11 mouse cellular contexts compared by ENCODE assay signal in genomic region chr13:38407611-38408315, GRCm38 (mm10).
DNase-seq lines count a peak whose midpoint lies in the region; ATAC-seq and TF ChIP-seq lines count a peak whose summit lies in the region.
"Had no signal": no experiment of that assay in that cellular context is flagged by ENCODE, and none has a peak within 500 bp of the region (broad histone marks: within the 10 kb centered on the region; RNA-seq: fewer than 3 reads in every experiment).

No protein-coding gene starts in this region.

- ATAC-seq in forebrain, embryonic 13.5 days = peak; percentile 34; the same call in 1 of the 2 replicates

- peaks cover 10% of the 10 kb centered on the region for H3K4me1 ChIP-seq in forebrain, embryonic 13.5 days
- H3K4me1 ChIP-seq in forebrain, embryonic 10.5 days = peaks cover 27% of the 10 kb centered on the region
- H3K4me1 ChIP-seq in cerebellum, adult 2 months (ENCODE audit: control insufficient read depth, insufficient read depth, low read length) = peaks cover 3% of the 10 kb centered on the region

- no peak for TF ChIP-seq POLR2A in cerebellum, adult 2 months (IDR thresholded peaks at IDR 0.05; ENCODE audit: borderline replicate concordance, insufficient read depth, low read length)

- intact Hi-C loops in left cerebral cortex, postnatal 25 days (cut with DNase I) = loop anchor here (5.0 kb wide), 1 partner anchor 55 kb away; no protein-coding TSS in a partner anchor

- no peaks in the 10 kb centered on the region for H3K27me3 ChIP-seq in forebrain, embryonic 13.5 days
- no peaks in the 10 kb centered on the region for H3K27me3 ChIP-seq in forebrain, embryonic 10.5 days (ENCODE audit: poor library complexity, severe bottlenecking)
- H3K27me3 ChIP-seq in cerebellum, adult 2 months (ENCODE audit: control insufficient read depth, insufficient read depth, low read length) = no peaks in the 10 kb centered on the region
- H3K27me3 ChIP-seq: neural tube, embryonic 12.5 days had no signal

- no peak overlapping the region for H3K9ac ChIP-seq in forebrain, embryonic 13.5 days
- H3K9ac ChIP-seq: neural tube, embryonic 12.5 days had no signal

- H3K9me3 ChIP-seq in forebrain, embryonic 13.5 days (replicated peaks) = no peaks in the 10 kb centered on the region
- H3K9me3 ChIP-seq in forebrain, embryonic 10.5 days = no peaks in the 10 kb centered on the region
- H3K9me3 ChIP-seq: neural tube, embryonic 12.5 days had no signal

- WGBS in forebrain, embryonic 13.5 days = 78% methylated on average over 6 of the region's 6 CpGs
- 88% methylated on average over 6 of the region's 6 CpGs for WGBS in forebrain, embryonic 10.5 days
- 65% methylated on average over 6 of the region's 6 CpGs for WGBS in cerebellum, adult 2 months

- H3K4me3 ChIP-seq in forebrain, embryonic 13.5 days = no peak overlapping the region
- H3K4me3 ChIP-seq in forebrain, embryonic 10.5 days = no peak overlapping the region
- no peak overlapping the region for H3K4me3 ChIP-seq in cerebellum, adult 2 months (replicated peaks; ENCODE audit: insufficient read depth, low read depth, low read length)
- H3K4me3 ChIP-seq: left cerebral cortex, adult 2 months; neural tube, embryonic 12.5 days had no signal

- no peaks in the 10 kb centered on the region for H3K36me3 ChIP-seq in forebrain, embryonic 13.5 days (ENCODE audit: poor library complexity, severe bottlenecking)
- no peaks in the 10 kb centered on the region for H3K36me3 ChIP-seq in forebrain, embryonic 10.5 days (replicated peaks)
- H3K36me3 ChIP-seq: neural tube, embryonic 12.5 days had no signal

- no peak overlapping the region for H3K4me2 ChIP-seq in forebrain, embryonic 13.5 days
- H3K4me2 ChIP-seq: neural tube, embryonic 12.5 days had no signal

- TF ChIP-seq CTCF in cerebellum, adult 2 months (IDR thresholded peaks at IDR 0.05; ENCODE audit: borderline replicate concordance, insufficient read depth, low read depth, low read length) = no peak

- DNase-seq in forebrain, embryonic 10.5 days (ENCODE audit: extremely low spot score, low spot score) = no peak
- DNase-seq in left cerebral cortex, postnatal 25 days (ENCODE audit: low spot score in 2 of 2) = peak; percentile 3 to 13
- no peak for DNase-seq in left cerebral cortex, adult 18-20 months (ENCODE audit: low spot score in 2 of 2)
- DNase-seq in forelimb bud, embryonic 11.5 days (ENCODE audit: low read depth, low spot score) = peak; percentile 23
- peak; percentile 57 for DNase-seq in retina, embryonic 14.5 days (ENCODE audit: low spot score)
- DNase-seq in left cerebral cortex, adult 11 months (ENCODE audit: low spot score) = no peak
- no peak for DNase-seq in cerebellum, adult 2 months
- DNase-seq: cerebellum, adult 8-10 months had no signal

- H3K27ac ChIP-seq in forebrain, embryonic 13.5 days = no peak overlapping the region
- no peak overlapping the region for H3K27ac ChIP-seq in forebrain, embryonic 10.5 days
- no peak overlapping the region for H3K27ac ChIP-seq in cerebellum, adult 2 months (ENCODE audit: insufficient read depth, low read length)
- H3K27ac ChIP-seq: left cerebral cortex, adult 2 months; neural tube, embryonic 12.5 days had no signal

Comparison
In these comparisons a context has a peak if more than half of its experiments do, and no peak if none do; other contexts are left out.
1. DNase-seq: peak in left cerebral cortex, postnatal 25 days (2 of 2), forelimb bud, embryonic 11.5 days (single experiment) and retina, embryonic 14.5 days (single experiment); none in forebrain, embryonic 10.5 days (single experiment), left cerebral cortex, adult 18-20 months (0 of 2), left cerebral cortex, adult 11 months (single experiment) and cerebellum, adult 2 months (0 of 2).